Mouse (Mus musculus) C3H10T1/2 (cell line): ENCODE results near the gene Mapk11. TPM values are rescaled to one million over a fixed set of nuclear protein-coding genes. Genes with fewer than 3 reads are reported as not detected.

Source experiments
- polyA plus RNA-seq, 2 experiments: library from polyadenylated mRNA; unstranded; fragments of >200 nt; fragmentation: generic; extraction: Trizol; gene quantifications; one replicate each; pipeline ENCODE4 v1.2.1; 2012; ENCODE audit warnings: missing spikeins in 2 of 2

Gene Mapk11
- 10 to 100 TPM; 12.4 to 13.6 TPM for polyA plus RNA-seq

DNA sequence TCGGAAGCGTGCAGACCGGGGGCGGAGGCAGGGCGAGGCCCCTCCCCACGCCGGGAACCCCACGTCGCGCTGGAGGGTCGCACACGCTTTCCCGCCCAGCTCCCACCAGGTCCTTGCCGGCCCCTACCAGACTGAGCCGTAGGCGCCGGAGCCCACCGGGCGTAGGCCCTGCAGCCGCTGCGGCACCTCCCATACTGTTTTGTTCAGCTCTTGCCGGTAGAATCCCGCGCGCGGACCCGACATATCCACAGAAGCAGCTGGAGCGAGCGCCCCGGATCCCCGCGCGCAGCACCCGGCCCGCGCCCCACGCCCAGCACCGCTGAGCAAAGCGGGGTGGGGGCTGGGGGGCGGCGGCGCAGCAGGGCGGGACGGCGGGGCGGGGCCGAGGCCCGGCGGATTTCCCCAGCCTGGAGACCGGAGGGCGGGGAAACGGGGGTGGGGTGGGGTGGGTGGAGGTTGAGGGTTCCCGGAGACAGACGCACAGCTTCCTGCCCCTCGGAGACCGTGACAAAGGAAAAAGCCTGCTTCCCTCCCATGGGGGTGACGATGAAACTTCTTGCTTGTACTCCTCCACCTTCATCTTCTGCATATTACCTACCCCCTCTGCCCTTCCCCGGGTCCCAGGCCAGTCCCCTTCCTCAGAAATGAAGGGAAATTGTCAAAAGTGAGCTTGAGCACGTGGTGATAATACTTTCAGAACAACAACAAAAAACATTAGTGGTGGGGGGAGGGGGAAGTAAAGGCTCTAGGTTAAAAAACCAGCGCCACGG, at the start of gene Mapk11:
Mapk11 (minus strand) TSS at position 358 of the 770 bp plus-strand sequence.

DNA sequence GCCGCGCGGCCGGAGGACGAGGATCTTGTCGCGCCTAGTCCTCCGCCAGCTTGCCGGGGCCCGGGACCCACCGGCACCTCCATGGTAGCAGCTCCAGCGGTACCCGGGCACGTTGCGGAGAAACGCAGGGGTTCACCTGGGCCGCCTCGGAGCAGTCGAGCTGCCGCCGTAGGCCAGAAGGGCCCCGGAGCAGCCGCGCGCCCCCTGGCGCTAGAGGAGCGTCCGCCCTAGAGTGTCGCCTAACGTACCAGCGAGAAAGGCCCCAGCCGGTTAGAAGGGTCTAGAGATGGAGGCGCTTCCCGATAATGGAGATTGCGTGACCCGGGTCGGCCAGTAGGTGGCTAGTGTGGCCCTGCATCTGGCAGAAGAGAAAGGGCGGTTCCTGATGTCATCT, 46.9 kb upstream of the Mapk11 start, which contains the start of gene Dennd6b:
Dennd6b (minus strand) TSS at position 184 of the 394 bp plus-strand sequence.

DNA sequence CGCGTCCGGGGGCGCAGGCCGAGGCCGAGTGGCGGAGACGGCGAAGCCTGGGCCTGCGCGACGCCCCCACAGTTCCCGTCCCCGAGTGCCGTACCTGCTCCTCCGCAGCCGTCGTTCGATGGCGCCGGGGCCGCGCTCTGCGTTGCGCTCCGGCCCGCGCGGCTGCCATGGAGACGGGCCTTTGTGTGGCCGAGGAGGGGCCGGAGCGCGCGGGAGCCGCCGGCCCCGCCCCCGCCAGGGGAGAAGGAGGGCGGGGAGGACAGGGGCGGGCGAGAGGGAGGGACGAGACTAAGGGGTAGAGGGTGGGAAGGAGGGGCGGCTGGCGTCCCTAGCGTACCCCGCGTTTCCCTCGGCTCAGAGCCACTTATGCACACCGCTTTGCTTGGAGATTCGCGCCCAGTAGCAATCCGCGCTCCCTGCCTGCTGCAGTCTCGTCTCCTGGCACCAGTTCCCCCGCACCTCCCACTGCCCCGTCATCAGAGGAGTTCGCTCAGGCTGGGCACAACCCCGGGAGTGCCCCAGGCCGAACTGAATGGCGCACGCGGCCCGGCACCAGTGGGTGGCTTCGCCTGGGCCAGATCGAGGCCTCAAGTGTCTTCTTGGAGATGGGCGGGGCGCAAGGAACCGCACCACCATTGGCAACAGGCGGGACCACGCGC, 31.3 kb upstream of the Mapk11 start, which contains the start of gene Plxnb2:
Plxnb2 (minus strand) TSS at position 218 of the 659 bp plus-strand sequence.

DNA sequence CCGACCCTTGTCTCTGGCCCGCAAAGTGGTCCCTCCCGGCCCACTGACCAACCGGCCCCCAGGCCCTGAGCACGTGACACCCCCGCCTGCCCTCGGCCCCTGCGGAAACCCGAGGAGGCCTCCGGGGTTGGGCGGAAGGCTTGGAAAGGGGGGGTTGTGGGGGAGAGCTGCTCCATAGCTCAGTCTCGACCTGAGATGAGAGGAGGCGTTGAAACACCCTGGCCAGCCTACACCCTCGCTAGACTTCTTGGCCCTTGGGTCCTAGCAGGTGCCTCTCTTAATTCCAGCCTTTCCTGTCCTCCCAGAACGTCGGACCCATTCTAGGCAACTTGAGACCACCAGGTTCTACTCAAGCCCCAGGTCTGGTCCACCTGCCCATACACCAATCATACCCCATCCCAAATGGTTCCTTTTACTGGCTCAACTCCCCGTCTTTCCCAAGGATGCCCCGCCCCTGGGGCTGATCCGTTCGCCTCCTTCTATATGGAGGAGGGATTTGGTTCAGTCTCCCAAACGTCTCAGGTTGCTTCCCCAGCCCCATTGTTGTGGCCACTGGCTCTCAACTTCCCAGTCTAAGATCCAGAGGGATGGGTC, 8.7 kb downstream of the Mapk11 start, which contains the start of gene Mapk12:
Mapk12 (minus strand) TSS at position 45 of the 594 bp plus-strand sequence.

DNA sequence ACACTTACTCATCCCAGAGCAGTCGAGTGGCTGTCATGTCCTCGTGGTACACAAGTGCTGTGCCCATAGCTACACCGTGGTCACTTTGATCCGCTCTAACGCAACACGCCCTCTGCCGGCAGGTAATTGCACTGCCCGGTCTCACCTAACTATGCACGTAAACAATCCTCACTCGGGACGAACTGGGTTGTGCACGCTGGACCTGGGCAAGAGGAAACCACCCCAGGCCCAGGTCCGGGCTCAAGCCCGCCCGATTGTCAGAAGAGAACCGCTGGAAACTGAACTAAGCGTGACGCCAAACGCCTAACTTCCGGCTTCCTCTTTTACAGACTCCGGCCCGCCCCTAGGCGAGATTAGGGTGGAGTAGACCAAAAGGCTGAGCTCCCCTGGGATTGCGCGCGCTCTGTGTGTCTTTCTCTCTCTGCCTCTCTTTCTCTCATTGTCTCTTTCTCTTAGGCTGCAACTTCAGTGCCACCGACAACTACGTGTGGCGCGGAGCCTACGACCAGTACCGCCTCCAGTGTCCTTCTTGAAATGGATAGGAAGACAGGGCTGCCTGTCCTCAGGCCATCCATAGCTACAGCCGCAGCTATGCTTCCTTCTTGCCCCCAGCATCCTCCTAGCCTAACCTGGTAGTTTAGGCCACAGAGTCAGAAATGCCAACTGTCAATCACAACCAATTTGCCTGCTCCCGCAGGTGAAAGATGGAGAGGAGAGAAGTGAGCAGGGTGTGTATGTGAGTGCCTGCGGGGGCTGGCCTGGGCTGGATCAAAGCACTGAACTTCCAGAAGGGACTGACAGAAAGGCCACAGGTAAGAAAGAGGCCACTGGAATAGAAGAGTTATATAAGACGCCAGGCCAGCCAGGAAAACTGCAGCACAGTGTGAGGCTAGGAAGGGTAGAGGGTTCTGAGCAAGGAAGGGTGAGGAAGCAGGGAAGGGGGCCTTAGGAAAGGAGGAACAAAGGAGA, 20.8 kb downstream of the Mapk11 start, which contains the start of gene Hdac10:
Hdac10 (minus strand) TSS at position 319 of the 969 bp plus-strand sequence.

DNA sequence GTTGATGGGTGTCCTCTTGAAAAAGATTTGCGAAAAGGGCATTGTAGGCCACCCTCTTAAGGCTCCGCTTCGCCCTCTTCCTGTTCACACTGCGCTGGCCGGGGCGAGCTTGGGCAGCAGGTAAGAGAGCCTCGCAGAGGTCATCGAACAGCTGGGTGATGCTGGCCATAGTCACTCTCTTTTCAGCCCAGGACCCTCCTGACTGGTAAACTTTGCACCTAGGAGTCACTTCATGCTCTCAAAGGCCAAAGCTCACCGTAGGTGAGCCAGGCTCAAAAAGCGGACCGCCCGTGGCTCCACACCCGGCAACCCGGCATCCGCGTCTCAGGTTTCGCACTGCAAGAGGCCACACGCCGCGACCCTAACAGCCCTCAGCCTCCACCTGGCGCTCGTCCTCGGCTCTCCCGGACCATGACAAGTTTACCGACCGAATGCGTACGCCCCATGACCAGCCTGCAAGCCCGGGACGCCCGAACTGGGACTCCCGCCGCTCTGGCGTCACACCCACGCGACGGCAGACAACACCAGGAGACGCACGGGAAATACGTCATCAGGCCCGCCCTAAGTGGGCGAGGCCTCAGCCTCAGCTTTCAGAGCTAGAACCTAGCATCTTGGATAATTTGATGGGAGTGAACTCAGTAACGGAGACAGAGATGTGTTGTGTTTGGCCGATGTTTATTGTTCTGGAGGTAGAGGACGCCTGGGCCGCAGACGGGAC, 26.6 kb downstream of the Mapk11 start, which contains the start of gene Tubgcp6:
Tubgcp6 (minus strand) TSS at position 464 of the 718 bp plus-strand sequence.

Other genes with a start within 250 kb of the Mapk11 start
- not detected for gene Ttll8, start 195.2 kb downstream of the Mapk11 start, polyA plus RNA-seq
- gene Mlc1, start 170.6 kb downstream of the Mapk11 start, polyA plus RNA-seq: under 1 TPM; 0.01 to 0.04 TPM
- under 1 TPM in 1 of 2 experiments, not detected in 1; 0.01 TPM for gene Mov10l1, start 166.7 kb downstream of the Mapk11 start, polyA plus RNA-seq
- under 1 TPM in 1 of 2 experiments, not detected in 1; 0.20 TPM for gene Panx2, start 89.9 kb downstream of the Mapk11 start, polyA plus RNA-seq
- 10 to 100 TPM; 44.6 to 47.8 TPM for gene Trabd, start 74.5 kb downstream of the Mapk11 start, polyA plus RNA-seq
- gene Selenoo, start 60.5 kb downstream of the Mapk11 start, polyA plus RNA-seq: 10 to 100 TPM; 19.0 to 42.1 TPM
- gene Tubgcp6, start 26.5 kb downstream of the Mapk11 start, polyA plus RNA-seq: 10 to 100 TPM; 12.0 to 17.7 TPM
- gene Hdac10, start 20.9 kb downstream of the Mapk11 start, polyA plus RNA-seq: 10 to 100 TPM; 14.5 to 24.3 TPM
- 10 to 100 TPM; 29.5 to 43.6 TPM for gene Mapk12, start 8.9 kb downstream of the Mapk11 start, polyA plus RNA-seq
- gene Plxnb2, start 31.2 kb upstream of the Mapk11 start, polyA plus RNA-seq: 100 to 1,000 TPM; 252 to 448 TPM
- 1 to 10 TPM; 1.6 to 6.5 TPM for gene Dennd6b, start 46.9 kb upstream of the Mapk11 start, polyA plus RNA-seq
- gene Ppp6r2, start 61.9 kb upstream of the Mapk11 start, polyA plus RNA-seq: 10 to 100 TPM in 1 of 2 experiments, 1 to 10 TPM in 1; 7.8 to 52.7 TPM
- 100 to 1,000 TPM; 132 to 134 TPM for gene Sbf1, start 165.7 kb upstream of the Mapk11 start, polyA plus RNA-seq
- gene Adm2, start 173.1 kb upstream of the Mapk11 start, polyA plus RNA-seq: under 1 TPM; 0.02 to 0.04 TPM
- gene Miox, start 184.8 kb upstream of the Mapk11 start, polyA plus RNA-seq: not detected
- 100 to 1,000 TPM in 1 of 2 experiments, 10 to 100 TPM in 1; 80.9 to 141 TPM for gene Lmf2, start 206.0 kb upstream of the Mapk11 start, polyA plus RNA-seq
- 100 to 1,000 TPM; 197 to 330 TPM for gene Ncaph2, start 206.1 kb upstream of the Mapk11 start, polyA plus RNA-seq
- gene Sco2, start 224.2 kb upstream of the Mapk11 start, polyA plus RNA-seq: 10 to 100 TPM; 19.3 to 37.8 TPM
- gene Tymp, start 227.4 kb upstream of the Mapk11 start, polyA plus RNA-seq: 1 to 10 TPM; 3.0 to 3.1 TPM
- under 1 TPM in 1 of 2 experiments, not detected in 1; 0.17 TPM for gene Odf3b, start 229.7 kb upstream of the Mapk11 start, polyA plus RNA-seq
- gene Klhdc7b, start 235.3 kb upstream of the Mapk11 start, polyA plus RNA-seq: not detected